Mouse (Mus musculus) brain, embryonic 14.5 days (tissue): ENCODE measurements around the gene Hfe2. TPM values are rescaled to one million over a fixed set of nuclear protein-coding genes. Genes with fewer than 3 reads are reported as not detected.
"Not testable (repeated sequence)": the region's sequence is repeated elsewhere in the genome, so short reads cannot be mapped to it uniquely, and the experiment has no call there.

ENCODE experiments used
- DNase-seq: peaks from one replicate; pipeline ENCODE4 v3.0.0-alpha.2; 2011; ENCODE audit warnings: low read depth
- CTCF ChIP-seq: fragments of 200-500 bp; IDR thresholded peaks from 2 replicates; pipeline ENCODE4 v1.5.1; 2012; ENCODE audit warnings: inconsistent platforms, mild to moderate bottlenecking, moderate library complexity, borderline replicate concordance; ENCODE audit not compliant: insufficient read depth, insufficient read length; ENCODE audit errors: extremely low read depth
- POLR2A ChIP-seq: fragments of 200-500 bp; IDR thresholded peaks from 2 replicates; pipeline ENCODE4 v1.6.1; 2012; ENCODE audit warnings: mild to moderate bottlenecking, inconsistent platforms, borderline replicate concordance; ENCODE audit not compliant: poor library complexity, insufficient read depth, insufficient read length, severe bottlenecking; ENCODE audit errors: extremely low read depth
- polyA plus RNA-seq: library from polyadenylated mRNA; depleted of rRNA; stranded (reverse); fragments of >200 nt; gene quantifications from 2 replicates; pipeline ENCODE4 v1.2.3, GENCODE M21; 2012

The Hfe2 gene
- polyA plus RNA-seq, 1 experiment, result 0.66 TPM

DNA sequence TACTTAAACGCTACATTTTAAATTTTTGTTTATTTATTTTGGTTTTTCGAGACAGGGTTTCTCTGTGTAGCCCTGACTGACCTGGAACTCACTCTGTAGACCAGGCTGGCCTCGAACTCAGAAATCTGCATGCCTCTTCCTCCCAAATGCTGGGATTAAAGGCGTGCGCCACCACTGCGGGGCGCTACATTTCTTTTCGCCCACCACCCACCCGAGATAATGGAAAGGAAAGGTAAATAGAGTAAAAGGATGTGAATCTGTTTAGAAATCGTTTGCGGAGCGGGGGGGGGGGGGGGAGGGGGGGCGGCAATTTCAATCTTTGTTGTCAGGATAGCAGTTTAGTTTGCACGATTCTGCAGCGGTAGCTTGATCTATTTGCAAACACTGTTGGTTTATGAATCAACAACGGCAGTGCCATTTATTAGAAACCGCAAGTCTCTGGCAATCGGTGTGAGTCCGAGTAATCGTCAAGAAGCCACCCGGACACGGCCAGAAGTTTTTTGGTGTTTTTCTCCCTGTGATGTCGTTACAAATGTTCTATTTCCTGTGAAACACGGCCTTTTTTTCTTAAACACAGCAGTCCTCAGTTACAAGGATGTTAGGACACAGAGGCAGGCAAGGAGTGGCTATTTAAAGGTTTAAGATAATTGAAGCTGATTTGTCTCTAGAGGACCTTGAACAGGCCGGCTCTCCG, 37.2 kb upstream of the Hfe2 start:
- DNase-seq, result peak; percentile 62
- TF ChIP-seq CTCF (peak; percentile 29; the same call in 1 of the 2 replicates), POLR2A (no peak)

DNA sequence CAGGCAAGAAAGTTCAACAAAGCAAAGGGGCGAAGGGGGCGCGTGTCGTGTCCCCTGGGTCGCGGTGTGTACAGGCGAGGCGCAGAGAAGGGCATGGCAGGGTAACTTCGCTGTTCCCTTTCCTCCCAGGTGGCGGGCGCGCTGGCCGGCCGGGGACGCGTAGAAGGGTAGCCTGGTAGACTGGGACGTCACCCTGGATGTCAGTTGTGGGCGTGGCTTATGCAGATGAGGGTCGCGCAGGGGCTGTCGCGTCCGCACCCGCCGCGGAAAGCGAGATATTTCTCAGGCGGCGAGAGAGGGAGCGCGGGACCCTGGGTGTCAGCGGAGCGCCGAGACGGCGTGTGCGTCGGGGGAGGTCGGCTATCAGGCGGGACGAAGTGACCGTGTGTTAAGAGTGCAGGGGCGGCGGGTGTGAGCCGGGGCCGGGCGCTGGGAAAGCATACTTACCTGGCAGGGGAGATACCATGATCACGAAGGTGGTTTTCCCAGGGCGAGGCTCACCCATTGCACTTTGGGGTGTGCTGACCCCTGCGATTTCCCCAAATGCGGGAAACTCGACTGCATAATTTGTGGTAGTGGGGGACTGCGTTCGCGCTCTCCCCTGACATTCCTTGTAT, 36.6 kb upstream of the Hfe2 start:
- DNase-seq, result not testable (repeated sequence)

DNA sequence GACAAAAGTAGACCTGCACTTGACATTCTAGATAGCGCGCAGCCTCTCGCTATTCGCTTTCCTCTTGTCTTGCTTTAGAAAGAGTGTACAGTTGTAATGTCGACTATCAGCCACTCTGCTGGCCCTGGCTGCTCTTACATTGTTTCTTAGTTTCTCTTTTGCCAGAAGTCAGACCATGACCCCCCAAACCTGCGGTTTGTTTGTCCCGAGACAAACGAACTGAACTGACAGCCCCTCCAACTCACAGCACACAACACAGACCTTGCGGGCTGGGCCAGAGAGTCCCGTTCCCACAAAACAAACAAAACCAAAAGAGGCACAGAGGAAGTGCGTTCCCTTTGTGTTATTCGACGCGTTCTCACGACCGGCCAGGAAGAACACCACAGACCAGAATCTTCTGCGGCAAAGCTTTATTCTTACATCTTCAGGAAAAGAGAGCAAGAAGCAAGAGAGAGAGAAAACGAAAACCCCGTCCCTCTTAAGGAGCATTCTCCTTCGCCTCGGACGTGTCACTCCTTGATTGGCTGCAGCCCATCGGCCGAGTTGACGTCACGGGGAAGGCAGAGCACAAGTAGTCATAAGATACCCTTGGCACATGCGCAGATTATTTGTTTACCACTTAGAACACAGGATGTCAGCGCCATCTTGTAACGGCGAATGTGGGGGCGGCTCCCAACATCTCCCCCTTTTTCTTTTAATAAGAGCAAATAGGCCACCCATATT, 35.9 kb upstream of the Hfe2 start:
- DNase-seq, result not testable (repeated sequence)

DNA sequence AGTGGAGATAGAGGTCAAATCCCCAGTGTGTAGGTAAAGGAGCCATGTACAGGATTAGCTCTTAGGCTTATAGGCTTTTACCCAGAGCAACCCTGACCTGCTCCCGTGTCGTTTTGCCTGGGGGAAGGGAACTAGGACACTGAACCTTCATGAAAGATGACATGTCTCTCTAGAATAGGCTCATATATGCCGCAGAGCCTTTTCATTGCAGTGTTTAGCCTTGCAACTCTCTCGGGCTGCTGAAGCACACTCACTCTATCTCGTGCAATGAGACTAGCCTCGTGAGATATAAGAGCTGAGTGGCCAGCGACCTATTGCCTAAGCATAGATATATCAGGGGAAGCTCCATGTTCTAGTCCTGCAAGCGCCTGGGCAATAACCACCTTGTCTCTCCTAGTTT, 35.3 kb upstream of the Hfe2 start:
- not testable (repeated sequence) for DNase-seq

DNA sequence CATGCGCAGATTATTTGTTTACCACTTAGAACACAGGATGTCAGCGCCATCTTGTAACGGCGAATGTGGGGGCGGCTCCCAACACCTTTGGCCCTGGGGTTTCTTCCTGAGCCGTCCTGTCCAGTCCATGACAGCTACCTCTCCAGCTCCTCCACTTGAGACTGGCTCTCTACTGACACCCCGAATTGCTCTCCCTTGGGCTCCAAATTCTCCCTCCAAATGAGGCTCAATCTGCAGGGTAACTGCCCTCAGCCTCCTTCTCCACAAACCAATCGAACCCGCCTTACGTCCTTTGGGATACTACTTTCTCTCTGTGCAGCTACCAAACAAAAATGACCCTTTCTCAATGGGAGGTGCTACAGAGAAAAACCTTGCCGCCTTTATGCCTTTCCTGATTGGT, 30.5 kb upstream of the Hfe2 start:
- not testable (repeated sequence) for DNase-seq

DNA sequence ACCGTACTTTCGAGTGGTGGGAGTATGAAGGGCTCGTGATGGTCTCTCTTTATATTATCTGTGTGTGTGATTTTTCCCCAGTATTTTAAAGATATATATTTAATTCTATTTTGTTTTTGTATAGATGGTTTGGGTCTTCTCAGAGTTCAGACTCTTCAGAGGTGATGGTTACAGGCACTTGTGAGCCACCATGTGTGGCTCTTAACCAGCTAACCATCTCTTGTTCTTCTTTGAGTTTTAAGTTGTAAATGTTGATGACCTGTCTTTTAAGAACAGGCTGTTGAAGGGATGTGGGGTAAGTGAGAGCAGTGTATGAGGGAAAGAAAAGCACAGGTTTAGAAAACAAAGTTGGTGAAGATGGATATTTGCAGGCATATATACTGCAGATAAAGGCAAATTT, 30.1 kb upstream of the Hfe2 start:
- no peak for DNase-seq

DNA sequence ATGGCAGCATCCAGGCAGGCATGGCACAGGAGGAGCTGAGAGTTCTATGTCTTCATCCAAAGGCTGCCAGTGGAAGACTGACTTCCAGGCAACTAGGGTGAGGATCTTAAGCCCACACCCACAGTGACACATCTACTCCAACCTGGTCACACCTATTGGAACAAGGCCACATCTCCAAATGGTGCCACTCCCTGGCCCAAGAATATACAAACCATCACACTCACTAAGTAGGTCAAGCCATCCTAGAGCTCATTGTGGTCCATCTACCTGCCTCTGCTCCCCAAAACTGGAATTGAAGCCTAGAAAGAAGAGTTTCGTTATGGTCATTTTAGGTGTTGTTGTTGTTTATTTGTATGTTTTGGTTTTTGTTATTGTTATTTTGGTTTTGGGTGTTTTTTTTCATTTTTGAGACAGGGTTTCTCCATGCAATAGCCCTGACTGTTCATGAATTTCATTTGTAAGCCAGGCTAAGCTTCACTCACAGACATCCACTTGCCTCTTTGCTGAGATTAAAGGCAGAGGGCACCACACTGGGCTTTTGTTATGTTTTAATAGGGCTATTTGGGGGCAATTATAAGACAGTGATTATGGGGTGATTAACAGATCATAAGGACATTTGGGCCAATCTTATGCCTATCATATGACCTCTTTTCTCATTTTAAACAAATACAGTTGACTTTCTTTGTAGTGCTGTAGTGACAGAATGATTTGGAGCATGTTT, 29.3 kb upstream of the Hfe2 start:
- DNase-seq, result no peak
- no peak for TF ChIP-seq CTCF
- no peak for TF ChIP-seq POLR2A

More for the DNA sequence above, 30.1 kb upstream of the Hfe2 start:
- no peak for TF ChIP-seq POLR2A
- no peak for TF ChIP-seq CTCF

DNA sequence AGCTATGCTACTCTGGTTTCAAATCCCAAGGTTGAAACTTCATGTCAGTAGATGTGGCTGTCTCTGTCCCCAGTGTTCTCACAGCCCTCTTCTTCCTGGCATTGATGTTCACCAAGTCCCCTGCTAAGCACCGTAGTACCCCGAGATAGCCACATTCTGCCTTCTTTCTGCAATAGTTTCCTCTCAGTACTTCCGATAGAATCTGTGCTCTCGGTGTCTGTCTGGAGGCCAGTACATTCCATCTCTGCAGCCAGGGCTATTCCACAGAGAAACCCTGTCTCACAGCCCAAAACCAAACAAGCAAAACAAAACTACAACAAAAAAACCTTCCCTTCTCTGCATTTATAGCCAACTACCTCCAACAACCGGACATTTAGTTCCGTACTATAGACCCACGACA, 28.8 kb upstream of the Hfe2 start:
- DNase-seq, result no peak

DNA sequence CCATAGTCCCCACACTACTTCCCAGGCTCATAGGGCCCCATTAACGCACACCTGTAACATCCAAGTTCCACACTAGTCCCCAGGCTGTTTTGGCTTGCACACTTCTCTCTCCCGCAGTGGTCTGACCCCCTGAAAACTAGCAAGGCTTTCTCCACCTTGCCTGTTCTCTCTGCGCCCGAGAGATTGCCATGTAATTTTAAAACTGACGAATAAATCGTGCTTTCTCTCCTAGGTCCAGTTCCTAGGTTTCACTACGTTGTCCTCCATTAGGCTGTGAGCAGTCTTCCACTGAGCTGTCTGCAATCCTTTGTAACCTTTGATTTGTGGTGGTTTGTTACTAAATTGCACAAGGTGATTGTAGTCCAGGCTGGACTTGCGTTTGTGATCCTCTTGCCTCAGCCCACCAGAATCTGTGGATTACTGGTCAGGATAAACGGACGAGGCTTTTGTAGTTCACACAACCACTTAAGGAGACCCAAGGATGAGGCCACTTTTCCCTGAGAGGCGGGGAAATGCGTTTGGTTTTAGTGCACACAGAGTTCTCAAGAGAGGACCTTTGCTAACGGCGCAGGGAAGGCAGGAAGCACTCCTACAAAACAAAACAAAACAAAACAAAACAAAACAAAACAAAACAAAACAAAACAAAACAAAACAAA, 28.2 kb upstream of the Hfe2 start:
- not testable (repeated sequence) for DNase-seq

More for the DNA sequence above, 28.8 kb upstream of the Hfe2 start:
- TF ChIP-seq CTCF, result no peak
- TF ChIP-seq POLR2A, result no peak

DNA sequence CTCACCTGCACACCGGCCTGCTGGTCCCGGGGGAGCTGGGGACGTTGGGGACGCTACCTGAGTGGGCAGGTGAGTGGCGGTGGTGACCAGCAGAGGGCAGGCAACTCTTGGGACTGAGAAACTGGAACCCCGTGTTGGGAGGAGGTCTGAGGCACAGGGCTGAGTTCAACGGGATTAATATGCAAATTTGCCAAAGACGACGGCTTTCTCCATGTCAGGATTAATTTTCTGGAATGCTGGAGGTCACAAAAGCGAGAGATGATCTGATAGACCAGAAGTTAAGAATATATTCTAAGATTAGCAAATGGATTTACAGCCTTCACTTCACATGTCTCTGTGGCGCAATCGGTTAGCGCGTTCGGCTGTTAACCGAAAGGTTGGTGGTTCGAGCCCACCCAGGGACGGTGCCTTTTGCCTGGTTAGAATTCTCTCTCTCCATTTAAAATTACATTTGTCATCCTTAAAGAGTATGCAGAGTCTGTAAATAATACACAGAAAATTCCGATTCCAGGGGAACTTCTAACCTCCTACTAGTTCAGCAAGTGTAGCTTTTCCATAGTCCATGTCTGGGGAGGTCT, 27.4 kb upstream of the Hfe2 start:
- peak; percentile 44; the same call in 1 of the 2 replicates for TF ChIP-seq CTCF
- TF ChIP-seq POLR2A, result no peak
- peak; percentile 83 for DNase-seq

DNA sequence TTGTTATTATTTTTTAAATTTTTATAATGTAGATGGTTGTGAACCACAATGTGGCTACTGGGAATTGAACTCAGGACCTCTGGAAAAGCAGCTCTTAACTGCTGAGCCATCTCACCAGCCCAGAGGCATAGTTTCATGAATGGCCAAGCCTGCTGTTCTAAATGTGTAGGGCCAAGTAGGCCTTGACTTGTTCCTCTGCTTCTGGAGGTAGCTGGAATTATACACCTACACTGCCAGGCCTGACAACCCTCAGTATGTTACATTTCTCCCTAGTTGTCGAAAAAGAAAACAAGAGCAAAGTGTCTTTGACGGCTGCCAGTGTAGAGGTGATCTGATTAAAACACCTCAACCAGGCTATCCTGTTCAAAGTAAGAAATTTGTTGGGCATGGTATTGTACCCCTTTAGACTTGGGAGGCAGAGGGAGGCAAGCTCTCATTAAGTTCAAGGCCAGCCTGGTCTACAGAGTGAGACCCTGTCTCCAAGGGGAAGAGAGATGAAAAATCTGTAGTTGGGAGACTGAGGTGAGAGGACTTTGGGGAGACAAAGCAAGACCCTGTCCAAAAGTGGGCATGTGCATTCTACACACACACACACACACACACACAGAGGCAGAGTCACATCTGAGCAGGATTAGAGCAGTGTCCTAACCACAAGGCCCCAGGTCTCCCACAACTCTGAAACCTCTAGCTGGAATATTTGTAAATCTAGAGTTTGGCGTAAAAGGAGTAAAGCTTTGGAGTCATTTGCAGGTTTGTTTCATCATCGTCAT, 26.3 kb upstream of the Hfe2 start:
- TF ChIP-seq CTCF, result no peak
- no peak for TF ChIP-seq POLR2A
- no peak for DNase-seq
